Mouse (Mus musculus): Measurements from ENCODE around the gene Igfn1. TPM values are rescaled to one million over a fixed set of nuclear protein-coding genes. Genes with fewer than 3 reads are reported as not detected.
A peak's percentile ranks its signal among the peaks of the same experiment; 100 is the strongest.

Gene Igfn1
- polyA plus RNA-seq, 1 experiment, result not detected

GRCm38 (mm10) chr1:136047432-136047831 lies 41.3 kb upstream of the Igfn1 start:
- peaks cover 4% of the 10 kb centered on the region for H3K27me3 ChIP-seq (ENCODE audit: control insufficient read depth, insufficient read depth, low read length)
- 6% methylated on average over 2 of the region's 2 CpGs for WGBS
- no peak for DNase-seq (ENCODE audit: low read depth in 1 of 2, low spot score in 2 of 2)

GRCm38 (mm10) chr1:136045774-136046173 lies 39.6 kb upstream of the Igfn1 start:
- no peaks in the 10 kb centered on the region; the same call in 1 of the 2 replicates for H3K27me3 ChIP-seq (ENCODE audit: control insufficient read depth, insufficient read depth, low read length)
- no peaks in the 10 kb centered on the region for H3K36me3 ChIP-seq (ENCODE audit: control insufficient read depth, insufficient read depth, low read length)
- no peaks in the 10 kb centered on the region for H3K4me1 ChIP-seq (ENCODE audit: control insufficient read depth, insufficient read depth, insufficient read length)
- peak; percentile 9 to 48 for DNase-seq (ENCODE audit: low read depth in 1 of 2, low spot score in 2 of 2)
- WGBS, result 19% methylated on average over 4 of the region's 4 CpGs
- TF ChIP-seq POLR2A (IDR thresholded peaks at IDR 0.05; ENCODE audit: low read depth, low read length) (no peak), CTCF (IDR thresholded peaks at IDR 0.05; ENCODE audit: extremely low read depth, insufficient read depth, insufficient read length, insufficient replicate concordance) (peak; percentile 72; the same call in 1 of the 2 replicates)
- no peak overlapping the region for H3K27ac ChIP-seq (ENCODE audit: insufficient read depth, low read length)
- H3K4me3 ChIP-seq (ENCODE audit: extremely low read depth, insufficient read depth, insufficient read length), result no peak overlapping the region

More at GRCm38 (mm10) chr1:136047432-136047831, 41.3 kb upstream of the Igfn1 start:
- TF ChIP-seq POLR2A (IDR thresholded peaks at IDR 0.05; ENCODE audit: low read depth, low read length), result no peak
- peak; percentile 18; the same call in 1 of the 2 replicates for TF ChIP-seq CTCF (IDR thresholded peaks at IDR 0.05; ENCODE audit: extremely low read depth, insufficient read depth, insufficient read length, insufficient replicate concordance)
- Histone ChIP-seq H3K4me1 (ENCODE audit: control insufficient read depth, insufficient read depth, insufficient read length) (no peaks in the 10 kb centered on the region; the same call in 1 of the 2 replicates), H3K4me3 (ENCODE audit: extremely low read depth, insufficient read depth, insufficient read length) (no peak overlapping the region), H3K36me3 (ENCODE audit: control insufficient read depth, insufficient read depth, low read length) (no peaks in the 10 kb centered on the region), H3K27ac (ENCODE audit: insufficient read depth, low read length) (no peak overlapping the region)

GRCm38 (mm10) chr1:136040874-136041273 lies 34.7 kb upstream of the Igfn1 start:
- H3K27me3 ChIP-seq (ENCODE audit: control insufficient read depth, insufficient read depth, low read length), result no peaks in the 10 kb centered on the region
- no peak overlapping the region for H3K27ac ChIP-seq (ENCODE audit: insufficient read depth, low read length)
- no peaks in the 10 kb centered on the region for H3K4me1 ChIP-seq (ENCODE audit: control insufficient read depth, insufficient read depth, insufficient read length)
- H3K4me3 ChIP-seq (ENCODE audit: extremely low read depth, insufficient read depth, insufficient read length), result no peak overlapping the region
- no peak for DNase-seq (ENCODE audit: low read depth in 1 of 2, low spot score in 2 of 2)
- TF ChIP-seq CTCF (IDR thresholded peaks at IDR 0.05; ENCODE audit: extremely low read depth, insufficient read depth, insufficient read length, insufficient replicate concordance), result no peak
- no peak for TF ChIP-seq POLR2A (IDR thresholded peaks at IDR 0.05; ENCODE audit: low read depth, low read length)
- WGBS, result 41% methylated on average over 4 of the region's 4 CpGs
- H3K36me3 ChIP-seq (ENCODE audit: control insufficient read depth, insufficient read depth, low read length), result no peaks in the 10 kb centered on the region

GRCm38 (mm10) chr1:136040452-136040851 lies 34.3 kb upstream of the Igfn1 start:
- H3K27me3 ChIP-seq (ENCODE audit: control insufficient read depth, insufficient read depth, low read length), result no peaks in the 10 kb centered on the region
- no peaks in the 10 kb centered on the region for H3K36me3 ChIP-seq (ENCODE audit: control insufficient read depth, insufficient read depth, low read length)
- H3K4me1 ChIP-seq (ENCODE audit: control insufficient read depth, insufficient read depth, insufficient read length), result no peaks in the 10 kb centered on the region
- WGBS, result 41% methylated on average over 11 of the region's 11 CpGs
- no peak for DNase-seq (ENCODE audit: low read depth in 1 of 2, low spot score in 2 of 2)
- no peak for TF ChIP-seq CTCF (IDR thresholded peaks at IDR 0.05; ENCODE audit: extremely low read depth, insufficient read depth, insufficient read length, insufficient replicate concordance)
- TF ChIP-seq POLR2A (IDR thresholded peaks at IDR 0.05; ENCODE audit: low read depth, low read length), result no peak
- no peak overlapping the region for H3K4me3 ChIP-seq (ENCODE audit: extremely low read depth, insufficient read depth, insufficient read length)
- no peak overlapping the region for H3K27ac ChIP-seq (ENCODE audit: insufficient read depth, low read length)

GRCm38 (mm10) chr1:136038746-136039538 lies 32.8 kb upstream of the Igfn1 start:
- WGBS, result 82% methylated on average over 5 of the region's 5 CpGs
- TF ChIP-seq CTCF (IDR thresholded peaks at IDR 0.05; ENCODE audit: extremely low read depth, insufficient read depth, insufficient read length, insufficient replicate concordance), result no peak
- TF ChIP-seq POLR2A (IDR thresholded peaks at IDR 0.05; ENCODE audit: low read depth, low read length), result no peak

GRCm38 (mm10) chr1:136032961-136033360 lies 26.8 kb upstream of the Igfn1 start:
- 68% methylated on average over 7 of the region's 7 CpGs for whole genome bisulfite sequencing
- no peak for TF ChIP-seq POLR2A (IDR thresholded peaks at IDR 0.05; ENCODE audit: low read depth, low read length)
- TF ChIP-seq CTCF (IDR thresholded peaks at IDR 0.05; ENCODE audit: extremely low read depth, insufficient read depth, insufficient read length, insufficient replicate concordance), result no peak
- H3K27me3 ChIP-seq (ENCODE audit: control insufficient read depth, insufficient read depth, low read length), result no peaks in the 10 kb centered on the region
- no peak for DNase-seq (ENCODE audit: low read depth in 1 of 2, low spot score in 2 of 2)
- no peak overlapping the region for H3K27ac ChIP-seq (ENCODE audit: insufficient read depth, low read length)
- no peaks in the 10 kb centered on the region for H3K4me1 ChIP-seq (ENCODE audit: control insufficient read depth, insufficient read depth, insufficient read length)
- H3K4me3 ChIP-seq (ENCODE audit: extremely low read depth, insufficient read depth, insufficient read length), result no peak overlapping the region
- peaks cover 25% of the 10 kb centered on the region for H3K36me3 ChIP-seq (ENCODE audit: control insufficient read depth, insufficient read depth, low read length)

More at GRCm38 (mm10) chr1:136038746-136039538, 32.8 kb upstream of the Igfn1 start:
- no peak overlapping the region for H3K4me3 ChIP-seq (ENCODE audit: extremely low read depth, insufficient read depth, insufficient read length)
- no peak for DNase-seq (ENCODE audit: low read depth in 1 of 2, low spot score in 2 of 2)
- H3K27ac ChIP-seq (ENCODE audit: insufficient read depth, low read length), result no peak overlapping the region
- peaks cover 5% of the 10 kb centered on the region for H3K36me3 ChIP-seq (ENCODE audit: control insufficient read depth, insufficient read depth, low read length)
- H3K4me1 ChIP-seq (ENCODE audit: control insufficient read depth, insufficient read depth, insufficient read length), result no peaks in the 10 kb centered on the region
- no peaks in the 10 kb centered on the region for H3K27me3 ChIP-seq (ENCODE audit: control insufficient read depth, insufficient read depth, low read length)

GRCm38 (mm10) chr1:136031697-136032096 lies 25.6 kb upstream of the Igfn1 start:
- Histone ChIP-seq H3K36me3 (ENCODE audit: control insufficient read depth, insufficient read depth, low read length) (peaks cover 27% of the 10 kb centered on the region), H3K4me1 (ENCODE audit: control insufficient read depth, insufficient read depth, insufficient read length) (no peaks in the 10 kb centered on the region), H3K27me3 (ENCODE audit: control insufficient read depth, insufficient read depth, low read length) (no peaks in the 10 kb centered on the region), H3K27ac (ENCODE audit: insufficient read depth, low read length) (no peak overlapping the region), H3K4me3 (ENCODE audit: extremely low read depth, insufficient read depth, insufficient read length) (no peak overlapping the region)
- WGBS, result 96% methylated on average over 6 of the region's 8 CpGs
- DNase-seq (ENCODE audit: low read depth in 1 of 2, low spot score in 2 of 2), result no peak
- no peak for TF ChIP-seq POLR2A (IDR thresholded peaks at IDR 0.05; ENCODE audit: low read depth, low read length)
- TF ChIP-seq CTCF (IDR thresholded peaks at IDR 0.05; ENCODE audit: extremely low read depth, insufficient read depth, insufficient read length, insufficient replicate concordance), result no peak
